Mouse (Mus musculus) megakaryocyte, embryonic 14.5 days (primary cell): ENCODE results near the gene Ndufa8. TPM values are rescaled to one million over a fixed set of nuclear protein-coding genes. Genes with fewer than 3 reads are reported as not detected.

ENCODE experiments used
- H3K27me3 ChIP-seq: replicated peaks from 2 replicates; pipeline ENCODE3; 2012; ENCODE audit warnings: inconsistent platforms
- H3K36me3 ChIP-seq: replicated peaks from 2 replicates; pipeline ENCODE3; 2012; ENCODE audit warnings: low read length, inconsistent platforms, mixed read lengths
- H3K4me1 ChIP-seq: 2 replicates; pipeline ENCODE4 v1.6.1; 2012; ENCODE audit warnings: inconsistent platforms
- H3K4me3 ChIP-seq: replicated peaks from 2 replicates; pipeline ENCODE3; 2012; ENCODE audit warnings: moderate library complexity, mild to moderate bottlenecking, inconsistent platforms
- H3K9me3 ChIP-seq: 2 replicates; pipeline ENCODE4 v1.6.1; 2012; ENCODE audit warnings: inconsistent platforms
- FLI1 ChIP-seq: IDR thresholded peaks from 2 replicates; pipeline ENCODE4 v1.6.1; 2012; ENCODE audit warnings: low read length, inconsistent platforms, mixed read lengths
- GATA1 ChIP-seq: IDR thresholded peaks from 3 replicates; pipeline ENCODE4 v1.6.1; 2012; ENCODE audit warnings: mixed read lengths, low read length, inconsistent platforms, borderline replicate concordance
- polyA plus RNA-seq: library from polyadenylated mRNA; stranded (reverse); fragments of >175 nt; gene quantifications from 2 replicates; pipeline ENCODE4 v1.2.3, GENCODE M21; 2012; ENCODE audit warnings: low replicate concordance; ENCODE audit not compliant: insufficient read depth

Ndufa8 gene
- polyA plus RNA-seq, 1 experiment = 76.6 TPM

GRCm38 (mm10) chr2:36049567-36049954, 355 bp upstream of the Ndufa8 start:
- H3K4me1 ChIP-seq = peaks cover 30% of the 10 kb centered on the region
- H3K9me3 ChIP-seq = no peaks in the 10 kb centered on the region
- peaks cover 24% of the 10 kb centered on the region for H3K36me3 ChIP-seq
- peak overlapping the region; percentile 95 for H3K4me3 ChIP-seq
- H3K27me3 ChIP-seq = peaks cover 24% of the 10 kb centered on the region
- TF ChIP-seq FLI1 = no peak
- TF ChIP-seq GATA1 = no peak

GRCm38 (mm10) chr2:36048164-36048563, 1.0 kb downstream of the Ndufa8 start:
- H3K27me3 ChIP-seq = peaks cover 13% of the 10 kb centered on the region
- H3K4me1 ChIP-seq = peaks cover 39% of the 10 kb centered on the region
- no peak for TF ChIP-seq FLI1
- TF ChIP-seq GATA1 = no peak
- H3K36me3 ChIP-seq = peaks cover 38% of the 10 kb centered on the region
- peak overlapping the region; percentile 95 for H3K4me3 ChIP-seq
- H3K9me3 ChIP-seq = no peaks in the 10 kb centered on the region

GRCm38 (mm10) chr2:36040872-36041271, 8.3 kb downstream of the Ndufa8 start:
- no peak overlapping the region for H3K4me3 ChIP-seq
- H3K9me3 ChIP-seq = no peaks in the 10 kb centered on the region
- no peaks in the 10 kb centered on the region for H3K27me3 ChIP-seq
- peaks cover 74% of the 10 kb centered on the region for H3K36me3 ChIP-seq
- peaks cover 62% of the 10 kb centered on the region for H3K4me1 ChIP-seq
- no peak for TF ChIP-seq FLI1
- no peak for TF ChIP-seq GATA1

GRCm38 (mm10) chr2:36039297-36039985, 9.8 kb downstream of the Ndufa8 start:
- Histone ChIP-seq H3K27me3 (peaks cover 2% of the 10 kb centered on the region), H3K4me1 (peaks cover 77% of the 10 kb centered on the region), H3K36me3 (peaks cover 71% of the 10 kb centered on the region), H3K9me3 (no peaks in the 10 kb centered on the region), H3K4me3 (no peak overlapping the region)
- TF ChIP-seq FLI1 (no peak), GATA1 (no peak)

GRCm38 (mm10) chr2:36035413-36036081, 13.7 kb downstream of the Ndufa8 start:
- H3K9me3 ChIP-seq = peaks cover 23% of the 10 kb centered on the region
- H3K27me3 ChIP-seq = peaks cover 35% of the 10 kb centered on the region
- H3K4me1 ChIP-seq = peaks cover 65% of the 10 kb centered on the region
- peaks cover 53% of the 10 kb centered on the region for H3K36me3 ChIP-seq
- peak overlapping the region; percentile 19 for H3K4me3 ChIP-seq
- TF ChIP-seq FLI1 (no peak), GATA1 (no peak)

GRCm38 (mm10) chr2:36034898-36035297, 14.3 kb downstream of the Ndufa8 start:
- H3K36me3 ChIP-seq = peaks cover 46% of the 10 kb centered on the region
- peaks cover 29% of the 10 kb centered on the region for H3K9me3 ChIP-seq
- H3K27me3 ChIP-seq = peaks cover 41% of the 10 kb centered on the region
- TF ChIP-seq GATA1 (no peak), FLI1 (no peak)
- H3K4me3 ChIP-seq = no peak overlapping the region
- H3K4me1 ChIP-seq = peaks cover 59% of the 10 kb centered on the region

GRCm38 (mm10) chr2:36033966-36034365, 15.2 kb downstream of the Ndufa8 start:
- Histone ChIP-seq H3K9me3 (peaks cover 32% of the 10 kb centered on the region), H3K27me3 (peaks cover 49% of the 10 kb centered on the region), H3K4me3 (no peak overlapping the region), H3K36me3 (peaks cover 37% of the 10 kb centered on the region), H3K4me1 (peaks cover 49% of the 10 kb centered on the region)
- TF ChIP-seq GATA1 (no peak), FLI1 (no peak)

- TF ChIP-seq GATA1 = no peak
- TF ChIP-seq FLI1 = no peak
- peaks cover 45% of the 10 kb centered on the region for H3K4me1 ChIP-seq
- peaks cover 32% of the 10 kb centered on the region for H3K9me3 ChIP-seq
- H3K4me3 ChIP-seq = no peak overlapping the region
- H3K36me3 ChIP-seq = peaks cover 26% of the 10 kb centered on the region
- H3K27me3 ChIP-seq = peaks cover 60% of the 10 kb centered on the region
These were observed 16.3 kb downstream of the Ndufa8 start for GRCm38 (mm10) chr2:36032884-36033283.

GRCm38 (mm10) chr2:36023291-36023690, 25.9 kb downstream of the Ndufa8 start:
- Histone ChIP-seq H3K36me3 (no peaks in the 10 kb centered on the region), H3K4me1 (peaks cover 14% of the 10 kb centered on the region), H3K27me3 (peaks cover 77% of the 10 kb centered on the region), H3K4me3 (no peak overlapping the region), H3K9me3 (peaks cover 10% of the 10 kb centered on the region)
- TF ChIP-seq FLI1 (no peak), GATA1 (no peak)

- Histone ChIP-seq H3K27me3 (peaks cover 63% of the 10 kb centered on the region), H3K36me3 (no peaks in the 10 kb centered on the region), H3K9me3 (peaks cover 10% of the 10 kb centered on the region; the same call in 1 of the 2 replicates), H3K4me3 (peak overlapping the region; percentile 11), H3K4me1 (peaks cover 14% of the 10 kb centered on the region)
- TF ChIP-seq FLI1 (no peak), GATA1 (no peak)
These were observed 27.6 kb downstream of the Ndufa8 start for GRCm38 (mm10) chr2:36021385-36022159.
